Mouse (Mus musculus) gastrocnemius, postnatal 25 days (tissue): ENCODE data around the gene Pde4d. TPM values are rescaled to one million over a fixed set of nuclear protein-coding genes. Genes with fewer than 3 reads are reported as not detected.

Source experiments
- DNase-seq: peaks from one replicate; pipeline ENCODE4 v3.0.0; 2022
- total RNA-seq, 2 experiments: library from RNA; stranded (reverse); gene quantifications; 1 replicate in 1 of 2; 2 replicates in 1 of 2; pipeline ENCODE4 v1.2.3; 2021

Pde4d gene
- total RNA-seq, 2 experiments from 2014 or later = 153 to 164 TPM

DNA sequence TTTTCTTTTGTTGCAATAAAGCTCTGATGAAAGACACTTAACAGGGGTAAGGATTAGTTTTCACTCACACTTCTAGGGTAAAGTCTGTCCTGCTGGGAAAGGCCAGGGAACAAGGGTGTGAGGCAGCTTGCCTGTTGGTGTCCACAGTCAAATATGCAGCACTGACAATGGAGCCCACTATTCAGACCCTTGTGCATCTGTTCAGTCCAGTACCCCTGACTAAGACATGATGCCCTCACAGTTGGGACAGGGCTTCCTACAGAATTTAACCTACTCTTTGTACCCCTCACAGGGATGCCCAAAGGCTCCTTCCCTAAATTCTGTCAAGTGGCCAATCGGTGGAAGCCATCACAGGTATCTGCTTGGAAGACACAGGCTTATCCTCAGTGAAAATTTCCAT is 1068.4 kb downstream of the Pde4d start:
- DNase-seq = no peak

DNA sequence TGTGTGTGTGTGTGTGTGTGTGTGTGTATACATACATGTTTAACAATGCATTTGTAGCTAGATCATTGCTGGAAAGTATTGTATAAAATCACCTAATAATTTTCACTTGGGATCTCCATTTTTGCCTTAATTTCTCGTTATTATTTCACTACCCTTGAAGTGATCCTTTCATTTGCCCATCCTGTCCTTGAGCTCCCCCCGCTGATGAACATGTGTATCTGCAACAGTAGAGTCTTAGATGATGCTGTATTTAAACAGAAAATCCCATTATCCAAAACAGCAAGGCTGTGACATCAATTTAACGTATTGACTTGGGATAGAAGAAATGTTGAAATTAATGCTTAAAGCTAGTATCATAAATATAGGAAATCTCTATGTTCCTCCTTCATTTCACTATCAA is 1069.7 kb downstream of the Pde4d start:
- no peak for DNase-seq

DNA sequence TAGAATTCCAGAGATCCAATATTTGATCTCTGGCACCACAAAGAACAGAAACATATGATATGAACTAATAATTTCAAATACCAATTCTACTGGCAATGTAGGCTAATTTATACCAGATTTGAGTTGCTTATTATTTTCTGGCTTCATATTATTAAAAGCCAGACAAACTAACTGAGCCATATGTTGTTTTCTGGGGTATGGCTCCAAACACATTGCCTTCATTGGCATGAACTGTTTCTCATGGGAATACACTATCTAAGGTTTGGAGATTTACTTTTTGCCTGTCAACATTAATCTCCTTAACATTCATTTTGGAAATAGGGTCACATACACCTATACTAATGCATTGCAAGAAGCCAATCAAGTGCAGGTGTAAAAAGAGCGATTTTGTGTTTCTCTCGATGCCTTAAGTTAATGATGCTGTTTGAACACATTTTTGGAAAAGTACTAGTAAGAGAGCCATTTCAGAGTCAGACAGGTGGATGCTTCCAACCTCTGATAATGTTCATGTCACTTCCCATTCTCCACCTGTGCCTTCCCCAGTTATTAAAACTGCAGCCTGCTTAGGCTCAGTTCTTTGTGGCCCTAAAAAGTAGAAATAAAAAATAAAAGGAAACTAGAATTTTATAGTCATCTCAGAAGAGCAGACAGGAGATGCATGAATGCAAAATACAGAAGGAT is 1070.4 kb downstream of the Pde4d start:
- DNase-seq = no peak

DNA sequence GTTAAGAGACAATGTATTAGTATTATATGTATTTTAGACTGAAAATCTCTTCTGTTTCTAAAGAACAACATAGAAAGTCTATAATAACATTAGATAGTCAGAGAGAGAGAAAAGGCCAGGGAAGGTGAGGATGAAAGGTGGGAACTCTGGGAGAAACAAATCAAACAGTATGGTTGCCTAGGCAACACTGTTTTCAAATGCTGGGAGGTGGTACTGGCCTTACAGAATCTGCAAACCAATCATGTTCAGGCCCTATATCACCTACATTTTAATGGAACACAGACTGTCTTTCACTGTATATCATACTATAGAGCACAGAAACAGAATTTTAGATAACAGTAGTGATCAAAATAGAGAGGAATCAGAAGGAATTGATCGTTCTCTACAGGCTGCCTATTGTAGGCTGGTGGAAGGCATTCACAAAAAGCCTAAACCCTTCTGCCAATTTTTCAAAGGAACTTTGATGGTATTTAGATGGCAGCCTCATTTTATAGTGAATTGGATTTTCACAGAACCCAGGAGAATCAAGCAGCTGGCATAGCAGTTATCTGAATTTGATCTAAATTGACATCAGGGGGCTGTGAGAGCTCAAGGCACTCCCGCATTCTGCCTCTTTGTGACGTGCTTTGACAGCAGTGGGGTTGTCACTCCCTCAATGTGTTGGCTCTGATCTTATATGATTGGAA is 1084.2 kb downstream of the Pde4d start:
- DNase-seq = no peak

DNA sequence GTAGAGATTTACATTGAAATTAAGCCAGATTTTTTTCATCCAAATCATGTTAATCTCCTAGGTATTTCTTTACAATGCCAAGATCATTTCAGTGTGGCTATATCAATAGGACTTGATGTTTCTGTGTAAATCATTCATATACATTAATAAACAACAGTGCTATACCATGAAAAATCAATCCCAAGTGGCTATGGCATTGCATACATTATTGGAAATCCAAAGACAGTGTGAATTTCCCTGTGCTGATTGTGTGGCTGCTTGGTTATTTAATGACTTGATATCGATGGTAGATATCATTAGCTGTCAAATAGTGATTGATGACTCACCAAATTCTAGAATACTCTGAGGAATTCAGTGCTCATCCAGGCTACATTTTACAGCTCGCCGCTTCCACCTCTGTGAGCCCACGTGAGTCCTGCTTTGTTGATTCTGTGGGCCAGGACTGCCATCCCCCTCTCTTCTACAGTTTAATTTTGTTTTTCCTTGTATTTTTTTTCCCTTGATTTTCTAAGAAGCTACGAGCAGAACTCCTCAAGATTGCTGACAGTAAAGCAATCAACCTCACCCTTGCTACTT is 1085.0 kb downstream of the Pde4d start:
- no peak for DNase-seq

DNA sequence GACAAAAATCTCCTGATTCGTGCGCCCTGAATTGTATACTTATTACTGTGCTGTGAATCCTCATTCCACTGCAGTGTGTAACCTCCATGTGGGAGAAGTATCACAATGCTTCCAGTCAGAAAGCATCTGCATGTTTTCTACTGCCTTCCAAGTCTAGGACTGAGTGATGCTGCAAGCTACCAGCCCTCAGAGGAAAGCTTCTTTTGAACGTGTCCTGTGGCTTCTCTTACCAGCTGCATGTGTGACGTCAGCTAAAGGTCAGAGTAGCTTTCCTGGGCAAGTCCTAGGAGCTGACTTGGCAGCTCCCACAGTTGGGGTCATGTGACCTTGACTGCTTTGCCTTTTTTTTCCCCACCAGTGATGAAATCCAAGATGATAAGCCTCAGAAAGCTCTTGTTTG is 1086.9 kb downstream of the Pde4d start:
- DNase-seq = no peak

DNA sequence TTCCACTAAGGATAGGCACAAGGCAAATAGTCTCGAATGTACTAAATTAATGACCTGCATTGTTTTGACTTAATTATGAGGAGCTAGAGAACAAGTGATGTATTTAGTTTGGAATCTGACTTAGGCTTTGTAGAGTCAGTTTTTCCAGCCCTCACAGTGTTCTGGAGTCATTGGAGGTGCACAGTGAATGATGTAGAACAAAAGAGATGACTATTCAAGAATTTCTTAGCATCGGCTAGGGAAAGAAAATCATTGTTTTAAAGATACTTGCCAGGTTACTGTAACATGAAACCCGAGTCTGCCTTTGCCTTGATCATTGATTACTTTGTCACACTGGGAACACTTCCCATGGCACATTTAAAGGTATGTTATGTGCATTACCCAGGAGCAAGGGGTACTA is 1089.6 kb downstream of the Pde4d start:
- no peak for DNase-seq

DNA sequence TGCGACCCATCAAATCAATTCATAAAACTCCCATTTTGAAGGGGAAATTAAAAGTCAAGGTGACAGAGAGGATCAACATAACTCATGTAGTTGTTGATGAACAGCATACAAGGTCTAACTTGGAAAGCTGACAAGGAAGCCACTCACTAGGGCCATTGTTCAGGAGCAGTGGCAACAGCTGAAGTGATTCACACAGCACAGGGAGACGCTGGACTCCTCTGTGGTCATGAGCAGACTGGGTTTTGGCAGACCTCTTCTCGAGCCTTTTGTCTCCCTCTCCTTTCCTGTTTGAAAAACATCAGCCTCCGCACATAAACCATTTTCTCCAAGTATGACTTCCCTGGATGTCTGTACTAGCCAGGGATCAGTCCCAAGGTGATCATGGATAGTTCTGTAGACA is 1094.9 kb downstream of the Pde4d start:
- DNase-seq = no peak

DNA sequence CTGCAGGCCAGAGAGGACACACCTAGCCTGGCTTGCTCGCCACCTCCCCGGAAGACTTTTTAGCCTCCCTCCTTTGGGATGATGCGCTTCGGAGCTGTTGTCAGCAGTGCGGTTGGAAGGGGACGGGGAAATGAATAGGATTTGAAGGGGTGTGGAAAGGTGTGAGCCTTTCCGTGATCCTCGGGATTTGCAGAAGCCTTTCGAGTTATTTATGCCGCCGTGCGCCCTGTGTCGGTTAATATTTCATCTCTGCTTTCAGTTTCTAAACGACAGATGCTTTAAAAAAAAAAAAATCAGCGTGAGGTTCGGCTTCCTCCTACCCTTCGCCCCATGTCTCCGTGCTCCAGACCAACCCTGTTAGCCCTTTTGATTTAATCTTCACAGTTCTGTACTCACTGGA is 1096.6 kb downstream of the Pde4d start:
- DNase-seq = no peak

DNA sequence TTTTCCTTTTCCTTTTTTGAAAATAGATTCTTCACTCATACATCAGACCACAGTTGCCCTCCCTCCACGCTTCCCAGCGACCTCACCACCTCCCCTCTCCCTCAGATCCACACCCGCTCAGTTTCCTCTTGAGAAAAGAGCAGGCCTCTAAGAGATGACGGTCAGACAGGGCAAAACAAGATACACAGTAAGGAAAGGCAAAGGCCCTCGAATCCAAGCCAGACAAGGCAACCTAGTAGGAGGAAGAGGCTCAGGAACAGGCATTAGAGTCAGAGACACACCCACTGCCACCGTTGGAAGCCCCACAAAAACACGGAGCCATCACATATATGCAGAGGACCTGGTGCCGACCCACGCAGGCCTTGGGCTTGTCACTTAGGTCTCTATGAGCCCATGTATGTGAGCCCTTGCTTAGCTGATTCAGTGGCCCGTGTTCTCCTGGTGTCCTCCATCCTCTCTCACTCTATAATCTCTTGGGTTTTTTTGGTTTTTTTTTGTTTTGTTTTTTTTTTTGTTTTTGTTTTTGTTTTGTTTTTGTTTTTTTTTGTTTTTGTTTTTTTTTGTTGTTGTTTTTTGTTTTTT is 1097.3 kb downstream of the Pde4d start:
- no peak for DNase-seq

DNA sequence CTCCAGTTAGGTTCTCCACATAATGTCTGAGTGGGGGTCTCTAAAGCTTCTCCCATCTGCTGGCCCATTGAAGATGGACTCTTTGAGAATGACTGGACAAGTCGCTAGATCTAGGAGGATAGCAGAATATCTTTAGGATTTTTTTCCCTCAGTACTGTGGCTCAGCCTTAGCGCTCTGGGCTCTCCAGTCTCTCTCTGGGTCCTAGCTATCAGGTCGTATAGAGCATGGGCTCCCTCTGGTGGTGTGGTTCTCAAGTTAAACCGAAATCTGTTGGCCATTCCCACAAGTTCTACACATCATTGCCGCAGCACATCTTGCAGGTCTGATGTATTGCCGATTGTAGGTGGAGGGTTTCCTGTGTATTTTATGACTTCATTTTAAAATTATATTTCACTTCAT is 1098.0 kb downstream of the Pde4d start:
- peak; percentile 44 for DNase-seq

DNA sequence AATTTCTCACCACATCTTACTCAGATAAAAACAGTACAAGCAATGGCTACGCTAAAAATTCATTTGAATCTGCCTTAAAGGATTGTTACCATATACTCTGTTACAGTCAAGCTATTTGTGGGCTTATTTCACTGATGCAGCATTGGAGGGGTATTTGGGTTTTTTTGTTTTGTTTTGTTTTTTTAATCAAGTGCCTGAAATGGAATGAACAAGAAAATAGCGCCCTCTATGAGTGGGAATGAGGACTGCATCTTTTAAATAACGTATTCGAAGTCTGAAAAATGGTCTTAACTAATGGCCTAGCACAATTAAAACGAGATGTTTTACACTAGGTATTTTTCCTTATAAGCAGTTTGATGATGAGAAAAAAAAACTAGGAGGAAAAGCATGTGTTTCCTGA is 1098.5 kb downstream of the Pde4d start:
- DNase-seq = no peak

DNA sequence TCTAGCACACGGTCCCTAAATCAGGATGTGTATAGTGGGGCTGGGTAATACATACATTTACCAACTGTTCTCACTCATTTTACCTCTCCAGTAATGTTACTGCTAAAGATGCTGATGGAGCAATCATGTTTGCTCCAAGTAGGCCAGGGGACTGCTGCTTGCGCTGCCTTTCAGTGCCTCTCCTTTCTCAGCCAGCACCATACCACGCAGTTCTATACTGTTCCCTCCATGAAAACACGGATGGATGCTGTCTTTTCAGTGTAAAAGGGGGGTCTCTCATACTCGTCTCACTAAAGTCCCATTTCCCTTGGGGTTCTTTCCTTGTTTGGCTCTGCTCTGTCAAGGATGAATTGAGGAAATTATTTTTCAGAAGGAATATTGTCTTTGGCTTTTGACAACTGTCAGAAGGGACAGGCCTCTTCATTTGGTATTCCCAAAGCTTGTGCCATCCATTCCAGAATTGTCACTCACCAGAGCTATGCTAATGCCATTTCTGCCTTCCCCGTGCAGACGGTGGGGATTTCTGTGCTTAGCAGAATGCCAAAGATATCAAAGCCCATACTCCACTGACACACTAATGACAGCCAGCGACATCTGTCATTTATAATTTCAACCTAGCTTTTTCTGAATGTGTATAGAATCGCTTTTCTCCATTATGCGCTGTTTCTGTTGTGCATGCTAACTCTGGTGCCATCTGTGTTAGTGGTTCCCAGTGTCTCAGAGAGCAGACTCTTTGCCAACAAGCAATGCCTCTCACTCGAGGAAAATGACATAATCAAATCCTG is 1099.2 kb downstream of the Pde4d start:
- no peak for DNase-seq

DNA sequence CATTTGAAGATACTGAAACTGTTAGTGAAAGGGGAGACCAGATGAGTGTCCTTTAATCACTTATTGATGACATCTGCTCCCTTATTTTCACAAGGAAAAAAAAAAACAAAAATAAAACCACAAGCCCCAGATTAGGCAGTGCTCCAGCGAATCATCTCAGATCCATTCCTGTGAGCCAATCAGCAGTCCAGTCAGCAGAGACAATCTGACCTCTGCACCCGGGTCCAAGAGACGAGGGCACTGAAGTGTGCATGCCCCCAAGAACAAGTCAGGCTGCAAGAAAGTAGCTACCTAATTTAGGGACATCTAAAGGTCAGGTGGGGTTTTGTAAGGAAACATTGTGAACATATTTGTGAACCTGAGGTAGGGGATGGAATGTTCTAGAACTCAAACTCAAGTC is 1102.1 kb downstream of the Pde4d start:
- no peak for DNase-seq

DNA sequence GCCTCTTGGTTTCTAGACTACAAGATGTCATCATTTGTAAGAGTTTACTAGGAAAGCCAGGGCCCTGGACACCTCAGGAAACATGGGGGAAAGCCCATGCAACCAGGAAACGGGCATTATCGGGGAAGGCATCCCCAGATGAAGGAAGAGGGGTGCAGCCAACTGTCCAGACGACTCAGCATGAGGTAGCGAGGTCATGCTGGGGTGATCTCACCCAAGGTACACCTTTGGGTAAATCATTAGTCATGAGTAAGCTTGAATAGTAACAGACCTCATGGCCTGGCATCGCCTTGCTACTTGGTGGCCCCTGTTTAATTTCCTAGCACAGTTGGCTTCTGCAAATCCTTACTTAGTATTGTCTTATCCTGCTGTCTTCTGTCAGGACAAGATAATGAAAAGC is 1105.8 kb downstream of the Pde4d start:
- no peak for DNase-seq

DNA sequence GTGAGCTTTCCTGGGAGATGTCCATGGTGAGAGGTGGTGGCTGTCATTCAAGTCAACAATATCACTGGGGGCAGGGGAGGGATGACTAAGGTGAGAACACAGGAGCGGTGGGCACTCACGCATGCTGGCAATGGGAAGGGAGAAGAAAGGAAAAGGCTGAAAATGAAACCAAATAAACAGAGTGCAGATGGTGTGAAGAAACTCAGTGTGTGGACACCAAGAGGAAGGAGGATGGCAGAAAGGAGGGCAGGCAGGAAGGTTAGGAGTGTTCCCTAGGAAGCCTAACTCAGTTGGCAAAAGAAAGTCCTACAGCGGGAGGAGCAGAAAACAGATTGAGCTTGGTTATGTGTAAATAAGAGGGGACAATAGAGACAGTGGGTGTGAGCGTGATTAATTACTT is 1107.1 kb downstream of the Pde4d start:
- DNase-seq = no peak

DNA sequence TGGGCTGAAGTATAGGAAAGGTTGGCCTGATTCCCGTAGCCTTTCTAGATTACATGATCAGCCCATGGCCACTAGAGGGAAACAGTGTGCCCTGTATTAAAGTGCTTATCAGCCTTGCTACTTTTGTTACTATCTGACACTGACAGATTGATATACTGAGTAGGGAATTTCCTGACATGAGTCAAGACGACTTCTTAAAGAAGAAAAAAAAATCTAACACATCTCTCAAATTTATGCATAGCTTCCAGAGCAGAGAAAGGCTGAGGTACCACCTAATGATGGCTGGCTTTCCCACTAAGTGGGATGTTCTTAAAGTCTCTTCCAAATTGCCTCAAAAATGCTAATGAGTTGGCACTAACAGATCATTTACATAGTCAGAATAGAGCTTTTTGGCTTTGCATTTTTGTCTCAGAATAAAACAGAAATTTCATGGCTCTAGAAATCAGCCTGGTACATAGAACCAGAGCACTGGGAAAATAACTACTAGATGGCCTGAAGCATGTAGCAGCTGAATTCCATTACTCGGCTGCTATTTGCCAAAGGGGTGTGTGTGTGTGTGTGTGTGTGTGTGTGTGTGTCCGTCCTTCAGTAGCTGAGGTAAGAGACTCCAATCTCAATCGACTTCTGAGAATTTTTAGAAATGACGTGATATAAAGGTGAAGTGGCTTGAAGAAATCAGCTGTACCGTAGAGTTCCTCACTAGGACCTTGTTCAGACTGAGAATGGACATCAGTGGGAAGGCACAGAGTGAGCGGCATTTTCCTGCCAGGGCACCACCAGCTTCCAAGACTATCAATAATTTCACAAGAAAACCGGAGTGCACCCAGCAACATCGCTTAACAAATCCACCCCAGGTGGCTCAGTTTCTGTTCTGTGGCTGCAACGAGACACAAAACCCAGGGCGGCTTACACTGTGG is 1108.9 kb downstream of the Pde4d start:
- no peak for DNase-seq

DNA sequence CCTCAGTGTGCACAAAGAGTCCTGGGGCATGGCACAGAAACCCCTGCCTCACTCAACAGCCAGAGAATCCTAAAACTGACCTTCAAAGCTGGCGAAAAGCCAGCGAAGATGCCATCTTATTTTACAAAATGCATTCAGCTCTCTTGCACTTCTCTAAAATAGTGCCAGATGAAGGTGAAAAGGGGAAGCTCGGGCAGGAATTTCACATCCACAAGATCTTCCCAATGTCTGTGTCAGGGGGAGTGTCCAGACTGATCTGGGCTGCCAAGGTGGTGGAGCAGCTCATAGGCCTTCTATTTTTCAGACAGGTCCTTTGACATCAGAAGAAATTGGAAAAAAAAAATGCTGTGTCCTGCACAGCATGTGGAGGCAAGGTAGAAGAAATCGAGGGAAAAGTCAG is 1110.5 kb downstream of the Pde4d start:
- DNase-seq = no peak

DNA sequence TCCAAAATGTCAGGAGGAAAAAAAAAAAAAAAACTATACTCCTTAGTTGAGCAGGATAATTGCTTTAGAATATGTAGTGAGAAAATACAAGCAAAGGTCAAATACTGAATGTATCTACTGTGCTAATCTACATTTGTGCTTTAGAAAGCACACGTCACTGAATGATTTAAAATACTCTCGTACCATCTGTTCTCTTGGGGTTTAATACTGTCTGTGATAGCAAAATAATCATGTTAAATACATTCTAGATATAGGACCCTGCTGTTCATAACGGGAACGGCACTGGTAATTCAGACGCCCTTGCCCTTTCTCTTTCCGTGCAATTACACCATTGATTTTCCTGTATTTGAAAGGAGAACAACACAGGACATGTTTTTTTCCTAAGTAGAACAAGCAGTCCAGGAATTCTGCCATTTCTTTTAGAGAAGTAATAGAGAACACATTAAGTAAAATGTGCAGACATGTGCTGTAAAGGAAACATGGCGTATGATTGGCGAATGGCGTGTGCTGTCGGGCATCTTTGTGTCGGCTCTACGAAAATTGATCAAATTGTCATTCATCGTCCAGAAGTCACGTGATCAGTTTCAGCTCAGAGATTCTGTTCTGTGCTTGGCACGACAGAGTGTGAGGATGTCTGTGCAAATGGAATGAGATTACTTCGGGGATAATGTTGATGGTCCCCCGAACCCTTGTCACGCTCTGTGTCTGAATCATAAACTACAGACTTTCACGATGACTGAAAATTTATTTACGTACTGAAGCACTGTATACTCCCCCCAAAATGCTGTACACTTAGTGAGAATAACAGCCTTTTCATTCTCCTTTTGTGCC is 1119.1 kb downstream of the Pde4d start:
- DNase-seq = no peak

DNA sequence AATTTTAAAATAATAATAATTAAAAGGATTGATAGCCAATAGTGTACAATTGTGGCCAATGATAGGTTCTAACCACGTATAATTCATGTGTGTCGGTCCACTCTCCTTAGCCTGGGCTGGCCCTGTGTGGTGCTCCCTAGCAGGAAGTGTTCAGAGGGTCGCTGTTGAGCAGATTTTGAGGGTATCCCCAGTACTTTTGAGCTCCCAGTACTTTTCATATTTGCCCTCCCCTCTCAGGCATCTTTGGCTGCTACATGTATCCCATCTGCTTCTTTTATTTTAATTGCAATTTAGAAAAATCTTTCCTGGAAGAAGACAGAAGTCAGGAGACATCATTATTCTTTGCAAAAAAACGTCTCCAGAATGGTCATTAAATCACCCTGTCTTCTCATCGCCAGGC is 1119.7 kb downstream of the Pde4d start:
- DNase-seq = no peak

DNA sequence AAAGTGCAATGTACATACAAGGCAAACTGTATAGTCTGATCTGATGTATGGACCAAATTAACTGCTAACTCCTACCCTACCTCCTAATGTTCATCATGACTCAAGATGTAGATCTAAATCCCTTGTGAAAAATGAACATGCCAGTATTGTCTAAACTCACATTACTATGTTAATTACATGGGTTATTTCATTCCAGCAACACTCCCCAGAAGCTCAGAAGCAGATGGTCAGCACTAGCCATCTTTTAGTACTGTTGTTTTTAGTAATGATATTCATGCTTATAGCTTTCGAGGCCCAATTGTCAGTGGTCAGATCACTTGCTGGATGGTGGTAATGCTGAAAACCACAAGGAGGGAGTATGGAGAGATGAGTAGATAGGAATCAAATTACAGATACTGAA is 1127.0 kb downstream of the Pde4d start:
- no peak for DNase-seq
